Mouse (Mus musculus) brain, adult 2 months (tissue): Measurements from ENCODE around the gene Aldh1b1.

Experiments used
- DNase-seq: peaks from one replicate; pipeline ENCODE4 v3.0.0; 2011; ENCODE audit warnings: low read depth, low spot score

The Aldh1b1 gene

DNA sequence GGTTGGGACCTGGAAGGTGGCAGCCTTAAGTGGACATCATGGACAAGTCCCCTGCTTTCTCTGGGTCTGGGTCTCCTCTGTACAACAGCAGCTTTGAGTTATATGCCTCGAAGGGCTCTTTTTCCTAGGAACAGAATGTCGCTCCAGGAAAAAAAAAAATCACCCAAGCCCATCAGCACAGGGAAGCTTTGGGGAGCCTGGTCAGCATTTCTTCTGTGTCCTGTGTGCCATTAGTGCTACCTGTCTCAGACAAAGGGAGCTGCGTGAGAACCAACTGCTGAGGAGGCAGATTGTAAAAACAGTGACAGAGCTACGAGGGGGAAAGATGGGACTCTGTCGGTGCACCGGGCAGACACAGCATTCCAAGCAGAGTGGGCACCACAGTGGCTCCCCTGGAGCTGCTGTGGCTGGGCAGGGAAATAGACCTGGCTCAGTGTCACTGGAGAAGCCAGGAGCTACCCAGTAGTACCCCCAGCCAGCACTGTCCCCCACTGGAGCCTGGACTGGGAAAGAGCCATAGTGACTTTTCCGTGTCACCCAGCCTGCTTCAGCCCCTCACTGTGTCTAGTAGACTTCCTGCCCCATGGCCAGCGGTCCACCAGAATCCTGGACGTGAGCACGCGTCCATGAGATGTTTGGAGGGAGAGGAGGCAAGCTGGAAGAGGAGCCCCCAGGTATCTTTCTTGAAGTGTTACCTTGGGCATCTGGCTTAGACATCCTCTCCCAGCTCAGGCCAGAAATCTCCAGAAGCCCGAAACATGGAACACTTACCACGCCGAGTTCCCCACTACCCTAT lies 26.1 kb downstream of the Aldh1b1 start:
- no peak for DNase-seq

GRCm38 (mm10) chr4:45826275-45827040 lies 27.6 kb downstream of the Aldh1b1 start, which contains the start of gene Igfbpl1:
TSS of gene Igfbpl1 (minus strand) at chr4:45826923.
- no peak for DNase-seq

- DNase-seq, result no peak
These were observed 31.3 kb downstream of the Aldh1b1 start for GRCm38 (mm10) chr4:45829907-45830759.

DNA sequence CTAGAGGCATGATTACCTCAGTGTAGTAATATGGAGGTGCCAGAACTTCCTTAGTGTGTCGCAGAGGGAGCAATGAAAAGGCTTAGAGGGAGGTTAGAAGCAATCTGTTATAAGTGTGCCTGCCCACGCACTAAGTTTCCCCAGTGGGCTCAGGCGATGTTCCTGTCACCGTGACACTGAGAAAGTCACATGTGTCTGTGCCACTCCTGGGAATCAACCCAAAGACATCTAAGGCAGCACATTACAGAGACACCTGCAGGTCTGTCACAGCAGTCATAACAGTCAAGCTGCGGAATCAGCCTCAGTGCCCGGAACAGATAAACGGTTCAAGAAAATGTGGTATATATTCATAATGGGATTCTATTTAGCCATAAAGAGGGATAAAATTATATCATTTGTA lies 33.2 kb downstream of the Aldh1b1 start:
- DNase-seq, result peak; percentile 79

GRCm38 (mm10) chr4:45833461-45833860 lies 34.6 kb downstream of the Aldh1b1 start:
- no peak for DNase-seq

DNA sequence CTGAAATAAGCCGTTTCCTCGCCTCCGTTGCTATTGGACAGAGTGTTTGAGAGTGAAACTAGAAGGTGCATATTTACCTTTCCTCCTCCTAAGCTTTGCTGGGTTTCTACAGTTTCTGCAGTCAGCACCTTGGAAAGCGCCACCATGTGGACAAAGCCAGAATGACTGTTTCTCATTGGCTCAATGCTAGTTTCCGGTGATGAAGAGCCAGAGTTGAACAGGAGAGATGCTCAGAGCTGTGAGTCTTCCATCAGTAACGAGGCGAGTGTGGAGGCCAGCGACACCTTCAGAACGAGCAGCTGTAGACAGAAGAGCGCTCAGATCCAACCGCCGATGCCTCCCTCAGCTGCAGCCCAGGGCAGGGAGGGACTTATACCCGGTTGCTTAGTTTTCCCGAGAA lies 45.5 kb downstream of the Aldh1b1 start:
- peak; percentile 82 for DNase-seq

- DNase-seq, result no peak
These were observed 47.4 kb downstream of the Aldh1b1 start for GRCm38 (mm10) chr4:45846263-45846662.

DNA sequence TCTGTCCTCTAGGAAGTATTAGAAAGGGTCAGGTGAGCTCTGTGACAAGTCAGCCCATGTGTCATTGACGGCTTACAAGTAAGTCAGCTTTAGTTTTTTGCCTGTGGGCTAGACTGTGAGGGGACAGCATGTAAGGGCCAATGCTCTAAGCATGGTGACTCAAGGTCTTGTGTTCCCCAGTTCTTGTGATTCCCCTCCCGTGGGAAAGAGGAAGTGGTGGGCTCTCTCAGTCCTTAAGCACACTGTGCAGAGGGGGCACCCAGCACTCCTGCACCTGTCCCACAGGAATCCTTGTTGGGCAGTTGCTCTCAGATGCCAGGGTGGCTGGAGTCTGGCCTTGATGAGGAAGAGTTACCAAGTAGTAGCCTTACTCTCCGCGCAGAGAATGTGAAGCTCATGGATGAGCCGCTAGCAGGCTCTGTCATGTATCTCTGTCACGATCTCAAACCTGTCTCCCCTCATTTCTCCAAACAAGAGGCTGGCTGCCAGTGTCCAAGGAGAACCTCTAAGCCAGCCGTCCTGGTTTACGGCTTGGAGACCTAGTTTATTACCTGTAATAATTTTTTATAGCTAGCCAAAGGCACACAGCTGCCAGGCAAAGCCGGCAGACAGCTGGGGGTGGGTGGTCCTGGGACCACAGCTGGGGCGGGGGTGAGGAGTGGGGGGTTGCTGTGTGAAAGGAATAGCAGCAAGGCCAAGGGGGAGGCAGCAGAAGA lies 49.4 kb downstream of the Aldh1b1 start, which contains the start of gene Stra6l:
TSS of gene Stra6l (plus strand) at position 556 of the 716 bp plus-strand sequence.
- no peak for DNase-seq

GRCm38 (mm10) chr4:45848825-45849156 lies 50.0 kb downstream of the Aldh1b1 start:
- DNase-seq, result no peak

DNA sequence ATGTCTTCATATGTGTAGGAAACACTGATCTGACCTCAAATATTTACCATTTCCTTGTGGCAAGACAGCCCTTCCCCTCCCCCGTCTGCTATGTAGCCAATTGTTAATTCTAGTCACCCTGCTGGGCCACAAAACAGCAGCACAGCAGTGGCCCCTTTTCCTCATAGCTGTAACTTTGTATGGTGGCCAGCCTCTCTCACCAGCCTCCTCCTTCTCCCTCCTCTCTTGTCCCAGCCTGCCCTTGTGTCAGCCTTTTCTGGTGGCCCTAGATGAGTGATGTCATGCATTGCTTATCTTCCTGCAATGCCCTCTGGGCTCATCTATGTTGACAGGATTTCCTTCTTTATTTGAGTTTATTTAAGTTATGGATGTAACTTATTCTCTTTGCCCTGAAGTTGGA lies 50.6 kb downstream of the Aldh1b1 start:
- DNase-seq, result no peak

DNA sequence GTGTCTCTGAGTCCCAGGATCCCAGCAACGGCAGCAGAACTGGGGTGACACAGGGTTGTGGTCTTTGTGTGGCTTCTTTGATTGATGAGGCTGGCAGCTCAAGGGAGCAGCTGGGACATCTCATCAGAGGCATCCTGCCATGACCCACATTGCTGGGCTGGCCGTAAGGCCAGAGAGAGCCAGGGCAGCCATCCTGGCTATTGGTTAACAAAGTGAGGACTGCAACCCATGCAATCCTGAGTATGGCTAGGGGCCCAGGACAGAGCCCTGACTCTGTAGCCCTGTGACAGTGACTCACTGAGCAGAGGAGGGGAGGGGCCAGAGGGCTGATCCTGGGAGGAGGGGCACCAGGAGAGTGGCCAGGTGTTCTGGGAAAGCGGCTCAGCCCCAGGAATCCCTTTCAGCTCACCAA lies 52.8 kb downstream of the Aldh1b1 start:
- DNase-seq, result peak; percentile 7

GRCm38 (mm10) chr4:45853496-45854246 lies 54.8 kb downstream of the Aldh1b1 start:
- no peak for DNase-seq
